Mouse (Mus musculus): ENCODE results near the gene Iqce. TPM values are rescaled to one million over a fixed set of nuclear protein-coding genes. Genes with fewer than 3 reads are reported as not detected.

Iqce gene
- total and polyA plus RNA-seq, 3 experiments: 2.2 to 11.2 (median 5.3) TPM

GRCm38 (mm10) chr5:140645454-140645853, 56.7 kb downstream of the Iqce start:
- dilution Hi-C loops (cut with MboI; ENCODE audit: extremely low pct_ligation_motif_present, extremely low pct_unique_long_range_greater_than_20kb, low sequenced_read_pairs) (no loop called here), in situ Hi-C loops (cut with MboI; ENCODE audit: low pct_ligation_motif_present, low pct_unique_long_range_greater_than_20kb, low sequenced_read_pairs) (no loop called here)
- Histone ChIP-seq H3K27me3 (replicated peaks) (peaks cover 23% of the 10 kb centered on the region), H3K4me1 (ENCODE audit: control insufficient read depth in 1 of 2, insufficient read depth in 2 of 2) (peaks cover 14 to 43% of the 10 kb centered on the region in 2 experiments), H3K4me2 (ENCODE audit: insufficient read depth, low read depth, poor library complexity, severe bottlenecking) (no peak overlapping the region), H3K27ac (ENCODE audit: insufficient read depth, low read depth) (no peak overlapping the region), H3K36me3 (replicated peaks in 1 of 2; ENCODE audit: control insufficient read depth in 1 of 2, insufficient read depth in 1 of 2, low read length in 1 of 2) (no peaks in the 10 kb centered on the region), H3K79me2 (replicated peaks; ENCODE audit: control insufficient read depth, extremely low read depth, insufficient read depth, poor library complexity, severe bottlenecking) (no peaks in the 10 kb centered on the region), H3K4me3 (replicated peaks in 1 of 3; ENCODE audit: low read depth in 2 of 3, low read length in 2 of 3, poor library complexity in 1 of 3) (no peak overlapping the region), H3K9ac (ENCODE audit: insufficient read depth, low read depth) (no peak overlapping the region), H3K9me3 (replicated peaks; ENCODE audit: low read length) (no peaks in the 10 kb centered on the region)
- DNase-seq (ENCODE audit: extremely low read depth): no peak
- TF ChIP-seq USF2 (conservative IDR thresholded peaks at IDR 0.05; ENCODE audit: low read depth, low read length) (no peak), ZKSCAN1 (IDR thresholded peaks at IDR 0.05; ENCODE audit: borderline replicate concordance, low read depth, low read length) (no peak), ELF1 (IDR thresholded peaks at IDR 0.05; ENCODE audit: low read depth, low read length) (no peak), ETS1 (conservative IDR thresholded peaks at IDR 0.05; ENCODE audit: low read depth, low read length) (no peak), SMC3 (IDR thresholded peaks at IDR 0.05; ENCODE audit: low read depth, low read length) (no peak), ZNF384 (IDR thresholded peaks at IDR 0.05; ENCODE audit: low read depth, low read length) (no peak), USF1 (IDR thresholded peaks at IDR 0.05; ENCODE audit: low read depth, low read length) (no peak), TBP (conservative IDR thresholded peaks at IDR 0.05; ENCODE audit: low read depth, low read length) (no peak)

- no peak overlapping the region for H3K4me2 ChIP-seq (ENCODE audit: insufficient read depth, low read depth, poor library complexity, severe bottlenecking)
- TF ChIP-seq HCFC1 (IDR thresholded peaks at IDR 0.05; ENCODE audit: low read depth, low read length) (no peak), CTCF (conservative IDR thresholded peaks at IDR 0.05 in 1 of 2, IDR thresholded peaks at IDR 0.05 in 1 of 2; ENCODE audit: low read depth in 2 of 2, low read length in 2 of 2) (no peak), MAFK (IDR thresholded peaks at IDR 0.05; ENCODE audit: insufficient replicate concordance, low read length) (no peak), IRF4 (IDR thresholded peaks at IDR 0.05; ENCODE audit: low read depth, low read length) (no peak), CHD2 (IDR thresholded peaks at IDR 0.05; ENCODE audit: low read length) (no peak)
- no peak overlapping the region for H3K9ac ChIP-seq (ENCODE audit: insufficient read depth, low read depth)
- H3K79me2 ChIP-seq (replicated peaks; ENCODE audit: control insufficient read depth, extremely low read depth, insufficient read depth, poor library complexity, severe bottlenecking): no peaks in the 10 kb centered on the region
- peaks cover 18% of the 10 kb centered on the region for H3K27me3 ChIP-seq (replicated peaks)
- in situ Hi-C loops (cut with MboI; ENCODE audit: low pct_ligation_motif_present, low pct_unique_long_range_greater_than_20kb, low sequenced_read_pairs) (loop anchor here (5.0 kb wide), 1 partner anchor 98 kb away; no protein-coding TSS in a partner anchor), dilution Hi-C loops (cut with MboI; ENCODE audit: extremely low pct_ligation_motif_present, extremely low pct_unique_long_range_greater_than_20kb, low sequenced_read_pairs) (no loop called here)
- H3K36me3 ChIP-seq (replicated peaks in 1 of 2; ENCODE audit: control insufficient read depth in 1 of 2, insufficient read depth in 1 of 2, low read length in 1 of 2): no peaks in the 10 kb centered on the region
- no peak for DNase-seq (ENCODE audit: extremely low read depth)
- H3K9me3 ChIP-seq (replicated peaks; ENCODE audit: low read length): no peaks in the 10 kb centered on the region
- H3K4me1 ChIP-seq (ENCODE audit: control insufficient read depth in 1 of 2, insufficient read depth in 2 of 2): peaks cover 14 to 48% of the 10 kb centered on the region in 2 experiments
- H3K4me3 ChIP-seq (replicated peaks in 1 of 3; ENCODE audit: low read depth in 2 of 3, low read length in 2 of 3, poor library complexity in 1 of 3): no peak overlapping the region
- no peak overlapping the region for H3K27ac ChIP-seq (ENCODE audit: insufficient read depth, low read depth)
These were observed 57.4 kb downstream of the Iqce start for GRCm38 (mm10) chr5:140644702-140645201.

DNA sequence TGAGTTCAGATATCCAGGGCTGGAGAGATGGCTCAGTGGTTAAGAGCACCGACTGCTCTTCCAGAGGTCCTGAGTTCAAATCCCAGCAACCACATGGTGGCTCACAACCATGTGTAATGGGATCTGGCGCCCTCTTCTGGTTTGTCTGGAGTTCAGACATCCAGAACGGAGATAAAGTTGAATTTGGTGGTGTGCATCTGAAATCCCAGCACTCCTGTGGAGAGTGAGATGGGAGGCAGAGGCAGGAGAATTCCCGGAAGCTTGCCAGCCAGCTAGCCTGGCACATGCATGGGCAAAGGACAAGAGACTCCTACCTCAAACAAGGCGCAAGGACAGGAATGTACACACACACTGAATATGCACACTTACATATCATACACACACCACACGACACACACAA, 57.9 kb downstream of the Iqce start:
- Histone ChIP-seq H3K27ac (ENCODE audit: insufficient read depth, low read depth) (no peak overlapping the region), H3K4me1 (ENCODE audit: control insufficient read depth in 1 of 2, insufficient read depth in 2 of 2) (peaks cover 14 to 44% of the 10 kb centered on the region in 2 experiments), H3K79me2 (replicated peaks; ENCODE audit: control insufficient read depth, extremely low read depth, insufficient read depth, poor library complexity, severe bottlenecking) (no peaks in the 10 kb centered on the region), H3K36me3 (replicated peaks in 1 of 2; ENCODE audit: control insufficient read depth in 1 of 2, insufficient read depth in 1 of 2, low read length in 1 of 2) (no peaks in the 10 kb centered on the region), H3K9me3 (replicated peaks; ENCODE audit: low read length) (no peaks in the 10 kb centered on the region), H3K27me3 (replicated peaks) (peaks cover 17% of the 10 kb centered on the region), H3K4me3 (replicated peaks in 1 of 3; ENCODE audit: low read depth in 2 of 3, low read length in 2 of 3, poor library complexity in 1 of 3) (no peak overlapping the region), H3K4me2 (ENCODE audit: insufficient read depth, low read depth, poor library complexity, severe bottlenecking) (no peak overlapping the region), H3K9ac (ENCODE audit: insufficient read depth, low read depth) (no peak overlapping the region)
- TF ChIP-seq JUN (IDR thresholded peaks at IDR 0.05; ENCODE audit: insufficient read depth, low read depth, low read length) (no peak), CTCF (conservative IDR thresholded peaks at IDR 0.05 in 1 of 2, IDR thresholded peaks at IDR 0.05 in 1 of 2; ENCODE audit: low read depth in 2 of 2, low read length in 2 of 2) (peak in 1 of 2 experiments; percentile 31; a peak in 2 of 4 replicates)
- no peak for DNase-seq (ENCODE audit: extremely low read depth)
- in situ Hi-C loops (cut with MboI; ENCODE audit: low pct_ligation_motif_present, low pct_unique_long_range_greater_than_20kb, low sequenced_read_pairs) (loop anchor here (5.0 kb wide), 1 partner anchor 98 kb away; no protein-coding TSS in a partner anchor), dilution Hi-C loops (cut with MboI; ENCODE audit: extremely low pct_ligation_motif_present, extremely low pct_unique_long_range_greater_than_20kb, low sequenced_read_pairs) (no loop called here)
